Mouse (Mus musculus) heart, embryonic 11.5 days (tissue): ENCODE measurements at regions not wholly inside any gene's neighbourhood (a gene's known extent, or its start where the extent isn't known, plus 50 kb on each side); places are given as distances from the start of the nearest gene placed in this dataset.
"Not testable (repeated sequence)": the region's sequence is repeated elsewhere in the genome, so short reads cannot be mapped to it uniquely, and the experiment has no call there.

Experiments used
- ATAC-seq: fragments of 200-750 bp; cut with Nextera tagmentation; replicated peaks from 2 replicates; pipeline ENCODE4 v1.8.0; 2017; ENCODE audit warnings: moderate library complexity; ENCODE audit not compliant: insufficient number of reproducible peaks, low FRiP score, low TSS enrichment
- H3K27ac ChIP-seq: fragments of 300-500 bp; sonication (generic); 2 replicates; pipeline ENCODE4 v1.5.1; 2014; ENCODE audit warnings: mild to moderate bottlenecking, low read depth, low read length
- H3K27me3 ChIP-seq: fragments of 300-500 bp; sonication (generic); 2 replicates; pipeline ENCODE4 v1.6.1; 2014; ENCODE audit warnings: mild to moderate bottlenecking, low read length, mixed read lengths; ENCODE audit not compliant: control insufficient read depth, insufficient read depth
- H3K36me3 ChIP-seq: fragments of 300-500 bp; sonication (generic); 2 replicates; pipeline ENCODE4 v1.6.1; 2014; ENCODE audit warnings: mild to moderate bottlenecking, low read length, moderate library complexity, mixed read lengths; ENCODE audit not compliant: control insufficient read depth, insufficient read depth
- H3K4me1 ChIP-seq: fragments of 300-500 bp; sonication (generic); 2 replicates; pipeline ENCODE4 v1.6.1; 2014; ENCODE audit warnings: low read length; ENCODE audit not compliant: control insufficient read depth, insufficient read depth
- H3K4me2 ChIP-seq: fragments of 300-500 bp; sonication (generic); 2 replicates; pipeline ENCODE4 v1.6.1; 2014; ENCODE audit warnings: mild to moderate bottlenecking, moderate library complexity
- H3K4me3 ChIP-seq: fragments of 300-500 bp; sonication (generic); 2 replicates; pipeline ENCODE4 v1.5.1; 2014; ENCODE audit warnings: low read depth, low read length
- H3K9ac ChIP-seq: fragments of 300-500 bp; sonication (generic); 2 replicates; pipeline ENCODE4 v1.6.1; 2014; ENCODE audit warnings: mild to moderate bottlenecking, low read depth, low read length, moderate library complexity
- H3K9me3 ChIP-seq: fragments of 300-500 bp; sonication (generic); replicated peaks from 2 replicates; pipeline ENCODE4 v1.6.1; 2016; ENCODE audit warnings: low read length; ENCODE audit not compliant: control insufficient read depth
- WGBS: fragments of 180-500 bp; shearing (Covaris S2); extraction: QIAGEN DNeasy Blood & Tissue Kit; methylation state at CpG from one replicate; pipeline ENCODE4 v1.1.7; 2014; ENCODE audit not compliant: insufficient replicate concordance; 5-methylcytosine and 5-hydroxymethylcytosine counted together

DNA sequence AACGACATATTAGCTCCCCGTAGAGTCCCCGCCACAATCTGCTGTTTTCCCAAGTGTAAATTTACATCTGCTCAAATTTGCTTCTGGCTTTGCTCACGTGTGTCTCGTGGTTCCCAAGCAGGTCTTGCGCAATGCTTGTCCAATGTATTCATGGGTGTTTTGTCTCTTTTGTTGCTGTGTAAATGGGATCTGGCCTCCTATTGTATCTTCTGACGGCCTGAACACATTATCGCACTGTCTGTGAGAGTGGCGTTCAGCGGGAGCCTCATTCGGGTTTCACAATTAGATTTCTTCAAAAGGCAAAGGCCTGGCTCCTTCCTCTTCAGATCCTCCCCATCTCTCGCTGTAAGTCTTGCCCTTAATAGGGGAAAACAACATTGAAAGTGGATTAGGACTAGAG, 274.5 kb downstream of the Fam19a5 start:
- ATAC-seq, result no peak
- Histone ChIP-seq H3K4me2 (no peak overlapping the region), H3K27me3 (no peaks in the 10 kb centered on the region), H3K9ac (no peak overlapping the region), H3K27ac (no peak overlapping the region), H3K36me3 (no peaks in the 10 kb centered on the region), H3K4me3 (no peak overlapping the region), H3K9me3 (no peaks in the 10 kb centered on the region), H3K4me1 (no peaks in the 10 kb centered on the region)
- 86% methylated on average over 12 of the region's 12 CpGs for WGBS

DNA sequence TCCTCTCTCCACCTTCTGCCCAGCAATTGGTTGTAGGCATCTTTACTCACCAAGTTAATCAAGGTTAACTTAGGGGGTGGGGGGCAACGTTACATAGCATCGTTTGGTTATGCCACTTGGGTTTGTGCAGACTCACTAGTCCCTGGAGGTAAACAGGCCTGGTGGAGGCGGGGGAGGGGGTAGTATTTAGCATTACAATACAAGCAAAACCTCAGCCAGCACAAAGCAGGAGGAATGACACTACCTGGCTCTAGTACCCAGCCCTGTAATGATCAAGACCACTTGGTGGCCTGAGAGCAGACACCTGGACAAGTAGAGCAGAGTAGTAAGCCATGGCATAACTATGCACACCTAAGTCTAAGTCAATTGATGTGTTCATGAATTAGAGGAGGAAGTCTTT, 298.0 kb downstream of the Fam19a5 start:
- Histone ChIP-seq H3K27me3 (no peaks in the 10 kb centered on the region), H3K36me3 (no peaks in the 10 kb centered on the region)

DNA sequence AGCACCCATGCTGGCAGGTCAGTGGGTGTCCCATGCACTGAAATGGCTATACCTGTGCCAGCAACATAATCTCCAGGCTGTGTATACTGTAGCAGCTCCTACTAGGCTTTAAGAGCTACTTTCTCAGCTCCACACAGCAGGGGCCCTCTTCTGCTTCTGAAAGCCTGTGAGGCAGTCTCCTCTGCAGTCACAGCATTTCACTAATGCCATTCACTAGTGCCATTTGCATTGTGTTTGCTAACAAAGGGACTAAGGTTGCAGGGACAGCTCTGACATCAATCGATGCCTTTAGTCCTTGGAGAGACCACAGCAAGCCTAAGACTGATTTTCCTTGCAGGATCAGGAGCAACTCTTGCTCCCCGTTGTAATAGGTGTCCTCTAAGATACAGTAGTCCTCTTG, 315.0 kb downstream of the Fam19a5 start:
- no peaks in the 10 kb centered on the region for H3K9me3 ChIP-seq
- ATAC-seq, result no peak
- H3K36me3 ChIP-seq, result no peaks in the 10 kb centered on the region
- H3K9ac ChIP-seq, result no peak overlapping the region
- H3K27ac ChIP-seq, result no peak overlapping the region
- H3K4me1 ChIP-seq, result no peaks in the 10 kb centered on the region; the same call in 1 of the 2 replicates
- H3K4me3 ChIP-seq, result no peak overlapping the region
- H3K4me2 ChIP-seq, result no peak overlapping the region
- 0 out of 2 replicates have a peak, but pooled peaks cover 4% of the 10 kb centered on the region for H3K27me3 ChIP-seq
- 12% methylated on average over 2 of the region's 2 CpGs for WGBS

More for the DNA sequence above, 298.0 kb downstream of the Fam19a5 start:
- Histone ChIP-seq H3K27ac (no peak overlapping the region), H3K4me2 (no peak overlapping the region), H3K4me3 (no peak overlapping the region), H3K4me1 (no peaks in the 10 kb centered on the region), H3K9me3 (no peaks in the 10 kb centered on the region), H3K9ac (no peak overlapping the region)
- 56% methylated on average over 3 of the region's 3 CpGs for WGBS
- ATAC-seq, result no peak

DNA sequence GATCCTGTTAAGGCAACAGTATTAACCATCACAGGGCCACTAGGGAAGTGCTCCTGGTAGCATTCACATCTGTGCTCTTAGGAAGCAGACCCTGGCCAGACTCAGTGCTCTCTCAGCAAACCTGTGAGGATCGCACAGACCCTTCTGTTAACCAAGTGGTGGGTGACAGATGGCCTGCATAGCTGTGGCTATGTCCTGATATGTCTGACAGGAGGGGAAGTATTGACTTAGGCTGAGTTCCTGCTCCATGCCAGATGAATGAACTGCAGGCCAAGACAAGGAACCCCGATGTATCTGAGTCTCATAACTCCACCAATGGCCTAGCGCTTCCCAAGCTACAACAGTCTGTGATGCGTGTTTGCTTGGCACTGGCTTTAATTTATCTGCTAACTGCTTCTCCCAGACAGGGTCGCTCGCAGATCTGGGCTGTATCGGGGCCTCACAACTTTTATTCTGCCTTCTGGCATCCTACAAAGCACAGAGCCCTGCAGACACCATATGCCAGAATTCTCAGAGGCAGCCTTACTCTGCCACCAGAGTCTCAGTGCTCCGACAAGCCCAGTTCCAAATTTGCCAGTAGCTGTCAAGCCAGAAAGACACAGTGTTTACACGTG, 332.3 kb downstream of the Fam19a5 start:
- H3K36me3 ChIP-seq, result no peaks in the 10 kb centered on the region
- no peak overlapping the region for H3K4me2 ChIP-seq
- no peaks in the 10 kb centered on the region for H3K9me3 ChIP-seq
- H3K27me3 ChIP-seq, result no peaks in the 10 kb centered on the region
- no peak overlapping the region for H3K4me3 ChIP-seq
- no peak overlapping the region for H3K27ac ChIP-seq
- 78% methylated on average over 9 of the region's 9 CpGs for WGBS
- ATAC-seq, result no peak
- no peak overlapping the region for H3K9ac ChIP-seq
- no peaks in the 10 kb centered on the region for H3K4me1 ChIP-seq

DNA sequence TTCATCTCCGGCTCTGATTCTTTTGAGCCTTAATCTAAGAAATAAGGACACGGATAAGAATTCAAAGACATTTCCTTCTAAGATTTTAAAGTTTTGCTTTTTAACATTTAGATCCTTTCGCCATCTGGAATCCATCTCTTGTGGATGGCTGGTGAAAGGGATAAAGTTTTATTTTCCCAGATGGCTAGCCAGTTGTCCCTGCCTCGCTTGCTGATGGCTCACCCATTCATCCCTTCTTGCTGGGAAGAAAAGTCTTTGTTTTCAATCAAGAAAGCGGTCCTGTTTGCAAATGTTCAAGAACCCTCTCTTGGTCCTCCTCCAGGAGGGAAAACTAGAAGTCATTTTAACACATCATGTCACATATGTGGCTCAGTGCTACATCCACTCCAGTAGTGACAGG, 346.8 kb downstream of the Fam19a5 start:
- WGBS, result 77% methylated on average over 5 of the region's 5 CpGs
- Histone ChIP-seq H3K27ac (no peak overlapping the region), H3K27me3 (no peaks in the 10 kb centered on the region), H3K36me3 (no peaks in the 10 kb centered on the region), H3K9ac (no peak overlapping the region), H3K4me3 (no peak overlapping the region), H3K9me3 (no peaks in the 10 kb centered on the region), H3K4me1 (no peaks in the 10 kb centered on the region), H3K4me2 (no peak overlapping the region)
- no peak for ATAC-seq

DNA sequence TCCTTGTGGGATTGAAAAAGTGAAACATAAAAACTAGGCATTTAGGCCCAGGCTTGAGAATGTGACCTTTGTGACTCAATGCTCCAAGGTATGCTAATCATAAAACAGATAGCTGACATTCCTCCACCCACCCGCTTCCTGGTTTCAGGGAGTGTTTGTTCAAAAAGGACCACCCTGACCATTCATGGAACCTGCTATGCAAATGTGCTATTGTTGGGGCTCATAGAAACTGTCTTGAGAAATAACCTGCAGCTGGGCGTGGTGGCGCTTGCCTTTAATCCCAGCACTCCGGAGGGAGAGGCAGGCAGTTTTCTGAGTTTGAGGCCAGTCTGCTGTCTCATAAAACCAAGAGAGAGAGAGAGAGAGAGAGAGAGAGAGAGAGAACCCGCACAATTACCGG, 350.8 kb downstream of the Fam19a5 start:
- 83% methylated on average over 6 of the region's 6 CpGs for WGBS
- not testable (repeated sequence) for H3K27me3 ChIP-seq, H3K4me1 ChIP-seq, ATAC-seq, H3K9me3 ChIP-seq, H3K4me3 ChIP-seq, H3K36me3 ChIP-seq, H3K9ac ChIP-seq, H3K4me2 ChIP-seq, H3K27ac ChIP-seq

DNA sequence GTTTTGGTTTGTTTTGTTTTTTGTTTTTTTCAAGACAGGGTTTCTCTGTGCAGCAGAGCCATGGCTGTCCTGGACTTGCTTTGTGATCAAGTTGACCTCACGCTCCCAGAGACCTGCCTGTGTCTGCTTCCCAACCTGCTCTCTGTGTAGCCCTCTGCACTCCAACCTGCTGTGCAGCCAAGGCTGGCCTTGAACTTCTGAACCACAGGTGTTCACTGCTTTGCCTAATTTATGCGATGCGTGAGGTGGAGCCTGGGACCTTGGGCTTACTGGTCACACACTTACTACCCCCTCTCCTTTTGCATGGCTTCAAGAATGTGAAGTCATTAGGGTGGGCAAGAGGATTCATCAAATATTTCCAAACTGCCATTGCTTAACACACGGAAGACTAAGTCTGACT, 354.6 kb downstream of the Fam19a5 start:
- H3K4me3 ChIP-seq, result no peak overlapping the region
- no peak overlapping the region for H3K9ac ChIP-seq
- H3K4me2 ChIP-seq, result no peak overlapping the region
- H3K9me3 ChIP-seq, result no peaks in the 10 kb centered on the region
- 79% methylated on average over 4 of the region's 4 CpGs for WGBS
- no peak overlapping the region for H3K27ac ChIP-seq
- H3K27me3 ChIP-seq, result no peaks in the 10 kb centered on the region
- ATAC-seq, result no peak
- H3K4me1 ChIP-seq, result no peaks in the 10 kb centered on the region
- no peaks in the 10 kb centered on the region for H3K36me3 ChIP-seq

DNA sequence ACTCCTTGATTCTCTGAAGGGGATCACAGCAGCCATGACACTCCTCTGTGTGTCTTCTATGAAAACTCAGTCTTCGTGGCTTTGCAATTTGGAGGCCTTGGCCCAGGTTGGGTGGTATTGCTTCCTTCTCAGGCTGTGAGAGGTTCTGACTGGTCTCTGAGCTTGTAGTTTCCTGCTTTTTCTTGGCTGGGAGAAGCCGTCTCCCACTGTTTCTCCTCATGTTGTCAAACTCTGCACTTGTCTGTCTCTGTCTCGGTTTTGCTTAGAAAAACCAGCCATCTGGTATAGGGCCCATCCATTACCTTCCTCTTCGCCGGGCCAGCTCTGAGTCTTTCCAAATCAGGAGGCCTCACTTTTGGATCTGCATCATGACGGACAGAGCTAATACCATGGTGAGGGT, 360.3 kb downstream of the Fam19a5 start:
- WGBS, result 80% methylated on average over 6 of the region's 6 CpGs
- no peak for ATAC-seq

DNA sequence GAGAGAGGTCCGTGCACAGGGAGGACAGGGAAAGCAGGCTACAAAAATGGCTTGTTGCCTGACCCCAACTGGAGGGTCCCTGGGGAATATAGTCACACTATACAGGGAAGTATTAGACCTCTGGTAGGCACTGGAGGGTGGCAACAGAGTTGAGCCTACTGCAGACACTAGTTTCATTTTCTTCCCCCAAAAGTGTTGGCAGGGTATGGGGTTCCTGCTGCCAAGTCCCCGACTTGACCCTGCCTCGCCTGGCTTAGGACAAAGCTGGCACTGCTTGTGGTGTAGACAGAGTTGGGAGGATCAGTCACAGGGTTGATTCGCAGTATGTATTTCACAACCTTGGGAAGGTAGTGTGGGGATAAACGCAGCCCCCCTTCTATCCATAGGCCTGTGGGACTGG, 362.2 kb downstream of the Fam19a5 start:
- 81% methylated on average over 5 of the region's 5 CpGs for WGBS

More for the DNA sequence above, 360.3 kb downstream of the Fam19a5 start:
- H3K4me1 ChIP-seq, result no peaks in the 10 kb centered on the region
- H3K27me3 ChIP-seq, result no peaks in the 10 kb centered on the region
- H3K4me3 ChIP-seq, result no peak overlapping the region
- no peaks in the 10 kb centered on the region for H3K36me3 ChIP-seq
- H3K9me3 ChIP-seq, result no peaks in the 10 kb centered on the region
- H3K4me2 ChIP-seq, result no peak overlapping the region
- no peak overlapping the region for H3K9ac ChIP-seq
- no peak overlapping the region for H3K27ac ChIP-seq

More for the DNA sequence above, 362.2 kb downstream of the Fam19a5 start:
- Histone ChIP-seq H3K27ac (no peak overlapping the region), H3K36me3 (no peaks in the 10 kb centered on the region), H3K27me3 (no peaks in the 10 kb centered on the region), H3K4me1 (no peaks in the 10 kb centered on the region), H3K9me3 (no peaks in the 10 kb centered on the region), H3K9ac (no peak overlapping the region), H3K4me3 (no peak overlapping the region), H3K4me2 (no peak overlapping the region)
- ATAC-seq, result no peak
